Mouse (Mus musculus): Measurements from ENCODE around the gene Smc2. TPM values are rescaled to one million over a fixed set of nuclear protein-coding genes. Genes with fewer than 3 reads are reported as not detected.
A peak's percentile ranks its signal among the peaks of the same experiment; 100 is the strongest.
"Not testable (repeated sequence)": the region's sequence is repeated elsewhere in the genome, so short reads cannot be mapped to it uniquely, and the experiment has no call there.

The Smc2 gene
- 199 and 229 TPM in 2 replicates for polyA plus RNA-seq (2015; fragmentation: Nextera tagmentation; extraction: Ambion mirVana)

DNA sequence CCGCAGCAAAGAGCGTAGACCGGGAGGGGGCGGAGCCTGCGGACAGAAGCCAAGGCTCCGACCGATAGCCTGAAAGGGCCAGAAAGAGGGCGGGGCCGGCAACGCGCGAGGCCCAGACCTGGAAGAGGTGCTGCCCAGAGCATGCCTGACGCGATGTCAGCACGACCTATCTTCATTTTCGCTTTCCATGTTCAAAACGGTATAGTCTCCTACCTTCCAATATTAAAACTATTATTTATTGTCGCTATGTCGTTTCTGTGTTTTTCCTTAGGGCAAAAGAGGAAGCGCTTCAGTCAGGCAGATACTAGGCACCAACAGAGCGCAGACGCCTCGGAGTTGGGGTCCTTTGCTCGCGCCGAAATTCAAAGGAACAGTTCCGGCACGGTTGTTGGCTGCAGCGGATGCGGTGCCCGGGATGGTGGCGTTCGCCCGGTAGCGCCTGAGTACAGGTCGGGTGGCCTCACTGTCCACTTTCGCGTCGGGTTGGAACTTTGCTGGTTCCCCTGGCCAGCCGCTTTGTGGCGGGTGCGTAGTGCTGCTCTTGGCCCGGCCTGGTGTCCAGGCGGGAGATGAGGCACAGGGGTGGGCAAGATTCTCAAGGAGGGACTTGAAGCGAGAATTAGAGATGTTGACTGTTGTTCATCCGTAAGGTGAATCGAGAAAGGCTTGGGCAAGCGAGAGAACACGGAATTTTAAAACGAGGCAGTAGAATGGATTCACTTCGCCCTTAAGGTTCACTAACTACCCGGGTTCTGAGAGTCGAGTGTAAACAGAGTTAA, at the start of gene Smc2:
Gene Smc2 (plus strand): TSS at position 358 of the 779 bp plus-strand sequence.
- peaks cover 20% of the 10 kb centered on the region for H3K36me3 ChIP-seq
- peak within 1 kb of the TSS; percentile 81 for H3K27ac ChIP-seq
- WGBS = under 1% methylated on average over 53 of the region's 53 CpGs
- ATAC-seq (ENCODE audit: insufficient number of reproducible peaks, insufficient read depth, low FRiP score, low TSS enrichment, low read depth) = peak; percentile 98
- no peaks in the 10 kb centered on the region for H3K9me3 ChIP-seq
- H3K4me1 ChIP-seq = peaks cover 8% of the 10 kb centered on the region
- H3K9ac ChIP-seq = peak within 1 kb of the TSS; percentile 81
- H3K4me3 ChIP-seq = peak within 1 kb of the TSS; percentile 81
- no peaks in the 10 kb centered on the region for H3K27me3 ChIP-seq
- peak within 1 kb of the TSS; percentile 78 for H3K4me2 ChIP-seq

DNA sequence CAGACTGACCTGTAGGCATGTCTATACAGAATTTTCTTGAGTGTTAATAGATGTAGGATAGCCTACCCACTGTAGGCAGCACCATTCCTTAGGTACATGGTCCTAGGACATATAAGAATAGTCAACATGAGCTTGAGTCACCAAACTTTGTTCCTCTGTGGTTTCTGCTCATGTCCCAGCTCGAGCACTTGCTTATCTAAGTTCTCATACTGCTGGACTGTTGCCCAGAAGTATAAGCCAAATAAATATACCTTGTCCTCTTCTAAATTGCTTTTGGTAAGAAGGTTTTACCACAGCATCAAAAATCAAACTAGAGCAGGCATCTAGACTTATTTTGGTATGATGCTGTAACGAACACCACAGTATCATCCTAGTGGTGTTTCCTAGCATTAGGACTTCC, 27.5 kb upstream of the Smc2 start:
- Histone ChIP-seq H3K36me3 (no peaks in the 10 kb centered on the region), H3K9ac (no peak overlapping the region), H3K9me3 (no peaks in the 10 kb centered on the region), H3K4me3 (no peak overlapping the region), H3K27ac (no peak overlapping the region), H3K27me3 (no peaks in the 10 kb centered on the region), H3K4me1 (no peaks in the 10 kb centered on the region), H3K4me2 (no peak overlapping the region)
- 84% methylated on average over 2 of the region's 2 CpGs for WGBS
- ATAC-seq (ENCODE audit: insufficient number of reproducible peaks, insufficient read depth, low FRiP score, low TSS enrichment, low read depth) = no peak

GRCm38 (mm10) chr4:52423653-52424052, 15.4 kb upstream of the Smc2 start:
- Histone ChIP-seq H3K4me1 (no peaks in the 10 kb centered on the region), H3K36me3 (no peaks in the 10 kb centered on the region), H3K4me3 (no peak overlapping the region), H3K9ac (no peak overlapping the region), H3K27ac (no peak overlapping the region), H3K27me3 (no peaks in the 10 kb centered on the region), H3K9me3 (no peaks in the 10 kb centered on the region), H3K4me2 (no peak overlapping the region)
- no peak for ATAC-seq (ENCODE audit: insufficient number of reproducible peaks, insufficient read depth, low FRiP score, low TSS enrichment, low read depth)
- 56% methylated on average over 4 of the region's 4 CpGs for WGBS

DNA sequence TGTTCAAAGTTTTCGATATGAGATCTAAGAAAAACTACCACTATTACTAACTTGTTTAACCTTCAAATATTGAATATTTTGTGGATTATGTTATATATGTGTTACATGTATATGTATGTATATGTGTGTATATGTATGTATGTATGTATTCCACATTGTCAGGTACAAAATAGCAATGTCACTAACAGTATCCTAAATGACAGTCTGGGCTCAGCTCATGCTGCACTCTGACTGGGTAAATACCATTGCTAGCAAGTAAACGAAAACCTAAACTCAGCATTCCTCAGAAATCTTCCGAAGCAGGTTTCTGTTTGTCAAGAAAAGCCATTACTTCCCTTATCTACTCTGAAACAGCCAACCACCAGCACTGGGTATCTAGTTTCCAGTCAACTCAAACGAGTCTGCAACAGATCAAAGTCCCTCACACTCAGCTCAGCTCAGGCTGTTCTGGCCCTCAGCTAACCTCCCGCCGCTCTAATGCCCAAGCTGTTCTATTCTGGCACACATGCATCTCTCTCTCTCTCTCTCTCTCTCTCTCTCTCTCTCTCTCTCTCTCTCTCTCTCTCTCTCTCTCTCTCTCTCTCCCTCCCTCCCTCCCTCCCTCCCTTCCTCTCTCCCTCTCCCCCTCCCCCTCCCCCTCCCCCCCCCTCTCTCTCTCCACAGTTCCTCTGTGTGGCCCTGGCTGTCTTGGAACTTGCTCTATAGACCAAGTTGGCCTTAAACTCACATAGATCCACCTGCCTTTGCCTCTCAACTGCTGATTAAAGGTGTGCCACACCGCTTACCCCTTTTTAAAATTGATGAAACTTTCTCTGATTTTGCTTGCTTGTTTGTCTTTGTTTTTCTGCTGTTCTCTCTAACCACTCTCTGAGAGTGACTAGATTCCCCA, 9.5 kb upstream of the Smc2 start:
- Histone ChIP-seq H3K27ac (no peak overlapping the region), H3K36me3 (no peaks in the 10 kb centered on the region), H3K9ac (no peak overlapping the region), H3K27me3 (no peaks in the 10 kb centered on the region), H3K4me2 (no peak overlapping the region; the same call in 1 of the 2 replicates), H3K4me1 (no peaks in the 10 kb centered on the region), H3K4me3 (no peak overlapping the region), H3K9me3 (no peaks in the 10 kb centered on the region)
- 31% methylated on average over 7 of the region's 7 CpGs for WGBS
- no peak for ATAC-seq (ENCODE audit: insufficient number of reproducible peaks, insufficient read depth, low FRiP score, low TSS enrichment, low read depth)

- WGBS = 96% methylated on average over 2 of the region's 2 CpGs
Observed at GRCm38 (mm10) chr4:52435551-52435950, 3.5 kb upstream of the Smc2 start.

GRCm38 (mm10) chr4:52438371-52438885, 615 bp upstream of the Smc2 start:
- ATAC-seq (ENCODE audit: insufficient number of reproducible peaks, insufficient read depth, low FRiP score, low TSS enrichment, low read depth) = no peak
- H3K36me3 ChIP-seq = peaks cover 13% of the 10 kb centered on the region
- under 1% methylated on average over 20 of the region's 20 CpGs for WGBS
- H3K27ac ChIP-seq = peak overlapping the region; percentile 81
- H3K9ac ChIP-seq = peak overlapping the region; percentile 81
- no peaks in the 10 kb centered on the region for H3K27me3 ChIP-seq
- H3K9me3 ChIP-seq = no peaks in the 10 kb centered on the region
- peak overlapping the region; percentile 78 for H3K4me2 ChIP-seq
- H3K4me1 ChIP-seq = peaks cover 8% of the 10 kb centered on the region
- H3K4me3 ChIP-seq = peak overlapping the region; percentile 81

More at GRCm38 (mm10) chr4:52435551-52435950, 3.5 kb upstream of the Smc2 start:
- not testable (repeated sequence) for H3K4me3 ChIP-seq; H3K27me3 ChIP-seq; ATAC-seq (ENCODE audit: insufficient number of reproducible peaks, insufficient read depth, low FRiP score, low TSS enrichment, low read depth); H3K27ac ChIP-seq; H3K4me1 ChIP-seq; H3K9me3 ChIP-seq; H3K4me2 ChIP-seq; H3K36me3 ChIP-seq; H3K9ac ChIP-seq

DNA sequence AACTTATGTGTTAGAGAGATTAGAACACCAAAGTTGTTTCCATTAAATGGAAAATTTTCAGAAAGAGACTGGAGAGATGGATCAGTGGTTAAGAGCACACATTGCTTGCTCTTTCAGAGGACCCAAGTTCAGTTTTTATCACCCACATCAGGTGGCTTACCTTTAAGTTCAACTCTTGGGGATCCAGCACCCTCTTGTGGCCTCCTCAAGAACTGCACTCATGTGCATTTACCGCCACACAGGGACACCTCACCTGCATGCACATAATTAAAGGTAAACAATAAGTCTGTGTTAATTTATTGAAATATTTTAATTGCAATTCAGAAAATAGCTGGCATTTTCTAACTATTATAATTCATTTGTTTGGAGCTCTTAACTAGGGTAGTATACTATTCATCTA, 20.7 kb downstream of the Smc2 start:
- Histone ChIP-seq H3K4me3 (no peak overlapping the region), H3K36me3 (peaks cover 57% of the 10 kb centered on the region), H3K9me3 (peaks cover 4% of the 10 kb centered on the region; the same call in 1 of the 2 replicates), H3K4me2 (no peak overlapping the region), H3K9ac (no peak overlapping the region), H3K4me1 (no peaks in the 10 kb centered on the region), H3K27ac (no peak overlapping the region), H3K27me3 (no peaks in the 10 kb centered on the region)
- WGBS = 89% methylated on average over 1 of the region's 1 CpGs
- no peak for ATAC-seq (ENCODE audit: insufficient number of reproducible peaks, insufficient read depth, low FRiP score, low TSS enrichment, low read depth)

- H3K4me3 ChIP-seq = no peak overlapping the region
- WGBS = 94% methylated on average over 5 of the region's 5 CpGs
- peaks cover 4% of the 10 kb centered on the region; the same call in 1 of the 2 replicates for H3K9me3 ChIP-seq
- no peak overlapping the region for H3K27ac ChIP-seq
- H3K27me3 ChIP-seq = no peaks in the 10 kb centered on the region
- H3K4me2 ChIP-seq = no peak overlapping the region
- no peak overlapping the region for H3K9ac ChIP-seq
- peaks cover 47% of the 10 kb centered on the region for H3K36me3 ChIP-seq
- no peaks in the 10 kb centered on the region for H3K4me1 ChIP-seq
- ATAC-seq (ENCODE audit: insufficient number of reproducible peaks, insufficient read depth, low FRiP score, low TSS enrichment, low read depth) = no peak
Observed at GRCm38 (mm10) chr4:52461321-52461720, 22.3 kb downstream of the Smc2 start.

- no peaks in the 10 kb centered on the region for H3K27me3 ChIP-seq
- H3K27ac ChIP-seq = no peak overlapping the region
- no peaks in the 10 kb centered on the region for H3K4me1 ChIP-seq
- H3K4me3 ChIP-seq = no peak overlapping the region
- ATAC-seq (ENCODE audit: insufficient number of reproducible peaks, insufficient read depth, low FRiP score, low TSS enrichment, low read depth) = no peak
- 76% methylated on average over 3 of the region's 3 CpGs for WGBS
- no peak overlapping the region for H3K9ac ChIP-seq
- no peak overlapping the region for H3K4me2 ChIP-seq
- H3K9me3 ChIP-seq = no peaks in the 10 kb centered on the region
- H3K36me3 ChIP-seq = peaks cover 59% of the 10 kb centered on the region
Observed at GRCm38 (mm10) chr4:52473431-52473830, 34.4 kb downstream of the Smc2 start.

DNA sequence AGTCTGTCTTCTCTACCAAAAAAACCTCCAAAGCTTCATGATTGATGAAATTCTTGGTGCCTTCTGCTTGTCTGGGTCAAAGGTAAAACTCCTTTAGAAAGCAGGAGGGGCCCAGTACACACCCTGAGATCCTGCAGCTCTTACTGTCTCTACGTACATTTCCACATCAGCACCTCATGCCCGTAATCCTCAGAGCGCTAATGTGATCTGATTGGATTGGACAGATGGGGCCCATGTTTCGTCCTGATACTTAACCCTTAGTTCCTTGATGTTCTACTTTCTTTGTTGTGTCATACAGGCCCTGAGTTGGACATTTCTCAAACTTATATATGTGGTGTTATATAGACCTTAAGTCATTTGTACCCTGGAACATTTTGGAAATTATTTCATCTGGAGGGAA, 48.4 kb downstream of the Smc2 start:
- H3K4me2 ChIP-seq = no peak overlapping the region
- no peaks in the 10 kb centered on the region for H3K4me1 ChIP-seq
- peaks cover 29% of the 10 kb centered on the region for H3K36me3 ChIP-seq
- H3K9me3 ChIP-seq = no peaks in the 10 kb centered on the region
- H3K27ac ChIP-seq = no peak overlapping the region
- ATAC-seq (ENCODE audit: insufficient number of reproducible peaks, insufficient read depth, low FRiP score, low TSS enrichment, low read depth) = no peak
- WGBS = 78% methylated on average over 4 of the region's 4 CpGs
- H3K4me3 ChIP-seq = no peak overlapping the region
- H3K27me3 ChIP-seq = no peaks in the 10 kb centered on the region
- no peak overlapping the region for H3K9ac ChIP-seq

- ATAC-seq (ENCODE audit: insufficient number of reproducible peaks, insufficient read depth, low FRiP score, low TSS enrichment, low read depth); H3K9me3 ChIP-seq; H3K4me1 ChIP-seq; H3K4me3 ChIP-seq; H3K36me3 ChIP-seq; H3K4me2 ChIP-seq; H3K9ac ChIP-seq; H3K27ac ChIP-seq; H3K27me3 ChIP-seq: not testable (repeated sequence)
- WGBS = 95% methylated on average over 10 of the region's 10 CpGs
Observed at GRCm38 (mm10) chr4:52497144-52497543, 58.1 kb downstream of the Smc2 start, which contains the start of gene Vma21-ps. Vma21-ps (minus strand) TSS chr4:52497244.

Data from embryonic facial prominence, embryonic 13.5 days (tissue).